Mouse (Mus musculus) MEL (cell line): ENCODE data around the gene Ssbp1. TPM values are rescaled to one million over a fixed set of nuclear protein-coding genes. Genes with fewer than 3 reads are reported as not detected.

Source experiments
- DNase-seq: peaks from one replicate; pipeline ENCODE4 v3.0.0; 2011; ENCODE audit warnings: low read depth, low spot score
- H3K27ac ChIP-seq: 2 replicates; pipeline ENCODE4 v1.5.1; 2012; ENCODE audit warnings: low read depth, mild to moderate bottlenecking, control low read depth, low read length, moderate library complexity; ENCODE audit not compliant: control insufficient read depth
- H3K27me3 ChIP-seq, 2 experiments: fragments of 150-350 bp in 1 of 2; sonication (generic) in 1 of 2; 2 replicates each; pipeline ENCODE4 v1.6.1; 2012; ENCODE audit warnings: low read length in 2 of 2, mild to moderate bottlenecking in 2 of 2, improper control_type of control experiment in 1 of 2, moderate library complexity in 1 of 2; ENCODE audit not compliant: insufficient read depth in 2 of 2, control insufficient read depth in 1 of 2
- H3K36me3 ChIP-seq, 2 experiments: 2 replicates each; pipeline ENCODE4 v1.6.1; 2012 to 2014; ENCODE audit warnings: low read length in 2 of 2, improper control_type of control experiment in 1 of 2, inconsistent platforms in 1 of 2, mild to moderate bottlenecking in 1 of 2; ENCODE audit not compliant: insufficient read depth in 2 of 2, control insufficient read depth in 1 of 2
- H3K4me1 ChIP-seq, 2 experiments: fragments of 150-350 bp in 1 of 2; sonication (generic) in 1 of 2; 2 replicates each; pipeline ENCODE4 v1.6.1; 2012; ENCODE audit warnings: low read length in 2 of 2, improper control_type of control experiment in 1 of 2, mild to moderate bottlenecking in 1 of 2; ENCODE audit not compliant: insufficient read depth in 2 of 2, control insufficient read depth in 1 of 2
- H3K4me3 ChIP-seq, 2 experiments: fragments of 150-350 bp in 1 of 2; sonication (generic) in 1 of 2; 2 replicates each; pipeline ENCODE4 v1.5.1; 2012; ENCODE audit warnings: low read depth in 2 of 2, low read length in 2 of 2, mild to moderate bottlenecking in 2 of 2, moderate library complexity in 2 of 2, control low read depth in 1 of 2, improper control_type of control experiment in 1 of 2; ENCODE audit not compliant: control insufficient read depth in 1 of 2, insufficient read depth in 1 of 2
- H3K79me2 ChIP-seq: 2 replicates; pipeline ENCODE4 v1.6.1; 2012; ENCODE audit warnings: mild to moderate bottlenecking, low read length, moderate library complexity; ENCODE audit not compliant: control insufficient read depth, poor library complexity, insufficient read depth
- H3K9ac ChIP-seq: 2 replicates; pipeline ENCODE4 v1.6.1; 2012; ENCODE audit warnings: low read depth, mild to moderate bottlenecking, control low read depth, low read length, moderate library complexity; ENCODE audit not compliant: control insufficient read depth, poor library complexity, severe bottlenecking
- H3K9me3 ChIP-seq: fragments of 150-350 bp; sonication (generic); replicated peaks from 2 replicates; pipeline ENCODE4 v1.6.1; 2012; ENCODE audit warnings: mild to moderate bottlenecking, low read length, improper control_type of control experiment, moderate library complexity; ENCODE audit not compliant: insufficient read depth
- BHLHE40 ChIP-seq: IDR thresholded peaks from 2 replicates; pipeline ENCODE4 v1.6.1; 2012; ENCODE audit warnings: low read depth, mild to moderate bottlenecking, inconsistent platforms, low read length, improper control_type of control experiment, borderline replicate concordance
- CHD1 ChIP-seq: IDR thresholded peaks from 2 replicates; pipeline ENCODE4 v1.6.1; 2012; ENCODE audit warnings: low read depth, mild to moderate bottlenecking, inconsistent platforms, low read length, improper control_type of control experiment
- CTCF ChIP-seq, 3 experiments: IDR thresholded peaks in 2 of 3; conservative IDR thresholded peaks in 1 of 3; 2 replicates each; pipeline ENCODE4 v1.5.1; 2011 to 2012; ENCODE audit warnings: low read length in 3 of 3, low read depth in 2 of 3, mild to moderate bottlenecking in 2 of 3, improper control_type of control experiment in 1 of 3, inconsistent platforms in 1 of 3, mixed read lengths in 1 of 3, moderate library complexity in 1 of 3; ENCODE audit not compliant: control insufficient read depth in 1 of 3, insufficient read depth in 1 of 3, poor library complexity in 1 of 3, severe bottlenecking in 1 of 3
- ETS1 ChIP-seq: IDR thresholded peaks from 2 replicates; pipeline ENCODE4 v1.6.1; 2012; ENCODE audit warnings: low read depth, mild to moderate bottlenecking, inconsistent platforms, low read length, improper control_type of control experiment, moderate library complexity
- GATA1 ChIP-seq: IDR thresholded peaks from 2 replicates; pipeline ENCODE4 v1.6.1; 2011; ENCODE audit warnings: low read depth, low read length, improper control_type of control experiment
- HCFC1 ChIP-seq: IDR thresholded peaks from 2 replicates; pipeline ENCODE4 v1.6.1; 2012; ENCODE audit warnings: low read depth, mild to moderate bottlenecking, inconsistent platforms, low read length, improper control_type of control experiment, moderate library complexity
- MAZ ChIP-seq: IDR thresholded peaks from 2 replicates; pipeline ENCODE4 v1.6.1; 2012; ENCODE audit warnings: low read depth, mild to moderate bottlenecking, inconsistent platforms, low read length, improper control_type of control experiment
- NELFE ChIP-seq: IDR thresholded peaks from 2 replicates; pipeline ENCODE4 v1.6.1; 2011; ENCODE audit warnings: low read depth, low read length, improper control_type of control experiment
- NRF1 ChIP-seq: IDR thresholded peaks from 2 replicates; pipeline ENCODE4 v1.6.1; 2014; ENCODE audit warnings: low read depth, mild to moderate bottlenecking, inconsistent platforms, low read length, improper control_type of control experiment, moderate library complexity; ENCODE audit not compliant: poor library complexity, insufficient read depth, severe bottlenecking
- RAD21 ChIP-seq: IDR thresholded peaks from 2 replicates; pipeline ENCODE4 v1.6.1; 2011; ENCODE audit warnings: mild to moderate bottlenecking, low read depth, low read length, improper control_type of control experiment
- RCOR1 ChIP-seq: IDR thresholded peaks from 2 replicates; pipeline ENCODE4 v1.6.1; 2012; ENCODE audit warnings: low read depth, mild to moderate bottlenecking, inconsistent platforms, low read length, improper control_type of control experiment
- SIN3A ChIP-seq: IDR thresholded peaks from 2 replicates; pipeline ENCODE4 v1.6.1; 2012; ENCODE audit warnings: low read length, improper control_type of control experiment, inconsistent platforms
- SMC3 ChIP-seq: IDR thresholded peaks from 2 replicates; pipeline ENCODE4 v1.6.1; 2011; ENCODE audit warnings: low read depth, low read length, improper control_type of control experiment
- TBP ChIP-seq: IDR thresholded peaks from 2 replicates; pipeline ENCODE4 v1.8.0; 2011; ENCODE audit warnings: low read depth, low read length, improper control_type of control experiment
- ZNF384 ChIP-seq: IDR thresholded peaks from 2 replicates; pipeline ENCODE4 v1.6.1; 2012; ENCODE audit warnings: low read depth, mild to moderate bottlenecking, inconsistent platforms, low read length, improper control_type of control experiment
- polyA plus RNA-seq, 2 experiments: library from polyadenylated mRNA; stranded (reverse) in 1 of 2; unstranded in 1 of 2; fragments of >175 nt in 1 of 2; fragments of >200 nt in 1 of 2; gene quantifications; 2 replicates each; pipeline versions ENCODE4 v1.2.1 to v1.2.4; 2012; ENCODE audit warnings: low replicate concordance in 2 of 2, low read depth in 1 of 2; ENCODE audit not compliant: insufficient read length in 2 of 2, insufficient read depth in 1 of 2, missing spikeins in 1 of 2
- total RNA-seq: library from RNA; depleted of rRNA; stranded (reverse); fragments of 300-350 nt; gene quantifications from 2 replicates; pipeline ENCODE4 v1.2.3, GENCODE M21; 2012

Ssbp1 gene
- total and polyA plus RNA-seq, 3 experiments: 91.7 to 99.2 TPM; not detected in 1

DNA sequence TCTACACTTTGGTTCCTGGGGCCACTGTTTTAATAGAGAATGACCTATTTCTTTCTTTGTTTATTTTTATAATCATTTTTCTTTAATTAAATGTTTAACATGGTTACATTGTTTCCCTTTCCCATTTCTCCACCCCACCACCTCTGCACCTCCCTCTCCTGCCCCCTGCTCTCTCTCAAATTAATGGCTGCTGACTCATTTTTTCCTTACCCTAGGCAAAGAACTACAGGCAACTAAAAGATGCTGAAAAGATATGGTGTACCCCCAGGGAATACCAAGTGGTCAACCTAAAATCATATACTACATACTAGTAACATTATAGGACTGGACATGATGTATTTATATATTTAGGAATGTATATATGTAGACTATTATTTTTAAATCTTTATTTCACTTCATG, 22.5 kb upstream of the Ssbp1 start:
- no peaks in the 10 kb centered on the region for H3K36me3 ChIP-seq
- TF ChIP-seq NRF1 (no peak), RCOR1 (no peak), SIN3A (no peak), ETS1 (no peak), BHLHE40 (no peak), MAZ (no peak), TBP (no peak), NELFE (no peak)
- H3K4me3 ChIP-seq: no peak overlapping the region
- H3K4me1 ChIP-seq: no peaks in the 10 kb centered on the region
- no peak overlapping the region for H3K27ac ChIP-seq
- DNase-seq: no peak
- H3K79me2 ChIP-seq: no peaks in the 10 kb centered on the region
- no peak overlapping the region for H3K9ac ChIP-seq
- H3K27me3 ChIP-seq: peaks cover 17% of the 10 kb centered on the region in 2 experiments
- H3K9me3 ChIP-seq: no peaks in the 10 kb centered on the region

GRCm38 (mm10) chr6:40454436-40455041, 16.6 kb upstream of the Ssbp1 start:
- peak; percentile 61 for DNase-seq
- peak overlapping the region in 1 of 2 experiments; percentile 36; a peak in 2 of 4 replicates for H3K4me3 ChIP-seq
- peaks cover 0 to 2% of the 10 kb centered on the region in 2 experiments; a peak in 1 of 4 replicates for H3K36me3 ChIP-seq
- H3K27ac ChIP-seq: no peak overlapping the region
- no peaks in the 10 kb centered on the region for H3K4me1 ChIP-seq
- peak overlapping the region; percentile 43 for H3K9ac ChIP-seq
- TF ChIP-seq RAD21 (peak; percentile 41), HCFC1 (no peak), ZNF384 (peak; percentile 31), SMC3 (peak; percentile 61), CTCF (IDR thresholded peaks at IDR 0.05 in 2 of 3, conservative IDR thresholded peaks at IDR 0.05 in 1 of 3; ENCODE audit: control insufficient read depth in 1 of 3, insufficient read depth in 1 of 3, low read depth in 2 of 3, low read length in 3 of 3, poor library complexity in 1 of 3, severe bottlenecking in 1 of 3) (peak; percentile 29 to 74 (median 65))
- H3K79me2 ChIP-seq: no peaks in the 10 kb centered on the region
- no peaks in the 10 kb centered on the region for H3K9me3 ChIP-seq
- H3K27me3 ChIP-seq: peaks cover 8 to 10% of the 10 kb centered on the region in 2 experiments

- peak; percentile 28 for DNase-seq
- peaks cover 0 to 3% of the 10 kb centered on the region in 2 experiments; a peak in 2 of 4 replicates for H3K4me1 ChIP-seq
- peaks cover 0 to 2% of the 10 kb centered on the region in 2 experiments; a peak in 1 of 4 replicates for H3K36me3 ChIP-seq
- peaks cover 0 to 3% of the 10 kb centered on the region in 2 experiments; a peak in 2 of 4 replicates for H3K27me3 ChIP-seq
- peak; percentile 9 for TF ChIP-seq RAD21
- TF ChIP-seq GATA1: peak; percentile 33; the same call in 1 of the 2 replicates
- no peak for TF ChIP-seq CHD1
- TF ChIP-seq CTCF (IDR thresholded peaks at IDR 0.05 in 2 of 3, conservative IDR thresholded peaks at IDR 0.05 in 1 of 3; ENCODE audit: control insufficient read depth in 1 of 3, insufficient read depth in 1 of 3, low read depth in 2 of 3, low read length in 3 of 3, poor library complexity in 1 of 3, severe bottlenecking in 1 of 3): peak; percentile 15 to 41 (median 22); a peak in 4 of 6 replicates
- peak; percentile 20 for TF ChIP-seq SMC3
- no peak for TF ChIP-seq NRF1
- TF ChIP-seq, all 39 proteins: peak for 4
- no peaks in the 10 kb centered on the region for H3K9me3 ChIP-seq
- no peak overlapping the region for H3K9ac ChIP-seq
- H3K4me3 ChIP-seq: no peak overlapping the region
- no peak overlapping the region for H3K27ac ChIP-seq
- no peaks in the 10 kb centered on the region for H3K79me2 ChIP-seq
These were observed 5.4 kb upstream of the Ssbp1 start for GRCm38 (mm10) chr6:40465710-40466109.
